Mouse (Mus musculus) right cerebral cortex, adult 2 months (tissue): ENCODE measurements around the gene Tcf7l2.

Experiments used
- DNase-seq, 2 experiments: peaks; one replicate each; pipeline ENCODE4 v3.0.0; 2021 to 2022; ENCODE audit warnings: low spot score in 2 of 2

Gene Tcf7l2

DNA sequence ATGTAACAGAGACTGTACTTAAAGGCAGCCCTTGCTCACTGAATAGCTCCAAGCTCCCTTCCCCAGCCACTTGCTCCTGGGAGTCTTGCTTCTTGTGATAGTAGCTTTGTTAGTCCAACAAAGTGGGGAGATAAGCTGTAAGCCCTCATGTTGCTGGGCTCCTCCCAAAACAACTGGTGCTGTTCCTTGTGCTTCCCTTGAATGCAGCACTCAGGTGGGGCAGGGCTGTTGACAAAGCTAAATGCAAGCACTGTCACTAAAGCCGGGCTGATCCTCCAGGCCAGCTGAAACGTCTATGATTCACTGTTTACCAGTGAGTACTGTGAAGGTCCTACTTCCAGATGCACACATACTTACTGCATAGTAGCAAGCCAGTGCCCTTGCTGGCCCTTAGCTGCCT, 120.1 kb downstream of the Tcf7l2 start:
- DNase-seq: no peak

DNA sequence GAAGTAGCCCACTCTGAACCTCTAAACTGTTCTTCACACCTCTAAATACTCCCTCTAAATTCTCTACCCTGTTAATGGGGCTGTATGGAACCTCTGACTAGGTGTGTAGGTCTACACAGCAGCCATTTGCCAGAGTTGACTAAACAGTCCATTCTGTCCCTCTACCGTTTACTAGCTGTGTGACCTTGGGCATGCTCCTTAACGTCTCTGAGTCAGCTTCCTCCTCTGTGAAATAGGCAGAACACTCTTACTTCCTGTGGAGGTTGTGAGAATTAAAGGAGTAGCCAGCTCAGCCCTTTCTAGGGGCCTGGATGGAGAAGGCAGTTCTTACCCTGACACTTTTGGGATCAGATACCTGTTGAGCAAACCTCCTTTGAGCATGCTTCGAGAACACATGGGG, 120.9 kb downstream of the Tcf7l2 start:
- DNase-seq: no peak

DNA sequence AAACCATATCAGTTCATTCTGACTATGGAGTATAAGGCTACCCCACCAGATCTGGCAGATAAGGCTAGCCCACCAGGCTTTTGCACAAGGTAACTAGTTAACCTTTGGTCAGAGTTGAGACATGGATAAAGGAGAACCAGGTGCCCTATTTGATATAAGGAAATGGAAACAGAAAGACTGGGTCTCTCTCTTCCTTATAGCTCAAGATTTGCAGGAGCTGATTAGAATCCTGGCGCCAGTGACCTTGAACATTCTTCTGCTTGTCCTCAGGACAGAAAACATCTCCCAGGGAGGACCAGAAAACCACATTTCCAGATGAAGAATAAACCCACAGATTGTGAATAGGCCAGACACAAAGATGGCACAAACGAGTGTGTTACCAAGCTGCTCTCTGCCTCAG, 123.4 kb downstream of the Tcf7l2 start:
- no peak for DNase-seq

DNA sequence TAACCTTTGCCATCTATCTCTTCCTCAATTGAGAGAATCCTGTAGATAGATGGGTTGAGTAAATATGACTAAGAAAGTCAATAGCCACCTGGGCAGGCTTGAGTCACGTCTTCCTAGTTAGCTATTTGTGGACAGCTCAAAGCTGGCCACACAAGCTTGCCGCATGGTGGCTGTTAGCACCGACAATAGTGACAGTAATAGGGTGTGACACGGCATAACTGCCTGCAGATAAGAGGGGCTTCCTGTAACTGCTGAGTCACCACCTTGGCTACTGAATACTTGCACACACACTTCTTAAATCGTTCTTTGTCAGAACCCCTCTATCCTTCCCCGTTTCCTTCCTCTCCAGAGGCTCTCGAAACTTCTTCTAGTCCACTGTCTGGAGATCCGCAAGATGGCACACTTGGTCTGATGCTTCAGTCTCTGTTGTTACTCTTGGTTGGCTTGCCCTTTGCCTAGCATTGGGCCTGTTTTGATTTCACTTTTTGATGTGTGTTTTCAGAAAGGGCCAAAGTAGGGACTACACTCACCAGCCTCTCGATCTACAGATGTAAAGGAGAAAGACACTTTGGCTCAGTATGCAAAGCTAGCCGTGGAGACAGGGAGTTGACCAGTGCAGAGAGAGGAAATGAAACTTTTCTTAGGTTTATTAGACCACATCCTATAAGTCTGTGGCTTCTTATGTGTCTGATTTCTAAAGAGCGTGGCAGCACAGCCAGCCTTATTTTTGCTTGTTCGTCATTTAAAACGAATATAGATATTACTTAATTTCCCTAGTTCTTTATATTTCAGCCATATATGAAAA, 124.4 kb downstream of the Tcf7l2 start:
- DNase-seq: no peak

DNA sequence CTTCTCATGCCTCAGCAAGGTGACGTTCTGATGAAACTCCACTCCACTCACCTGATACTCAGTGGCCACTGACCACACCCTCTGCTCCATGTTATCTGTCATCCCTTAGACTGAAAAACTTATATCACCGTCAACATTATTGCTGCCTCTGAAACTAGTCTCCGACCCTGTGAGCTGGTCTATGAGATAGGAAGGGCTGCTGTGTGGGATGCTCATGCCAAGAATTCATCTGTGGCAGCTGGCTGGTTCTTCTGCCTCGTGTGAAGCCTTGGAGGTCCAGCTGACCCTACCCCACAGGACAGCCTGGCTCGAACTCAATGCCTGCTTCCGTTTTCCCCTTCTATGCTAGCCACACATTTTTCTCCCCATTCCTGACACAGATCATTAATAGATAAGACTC, 125.6 kb downstream of the Tcf7l2 start:
- no peak for DNase-seq

DNA sequence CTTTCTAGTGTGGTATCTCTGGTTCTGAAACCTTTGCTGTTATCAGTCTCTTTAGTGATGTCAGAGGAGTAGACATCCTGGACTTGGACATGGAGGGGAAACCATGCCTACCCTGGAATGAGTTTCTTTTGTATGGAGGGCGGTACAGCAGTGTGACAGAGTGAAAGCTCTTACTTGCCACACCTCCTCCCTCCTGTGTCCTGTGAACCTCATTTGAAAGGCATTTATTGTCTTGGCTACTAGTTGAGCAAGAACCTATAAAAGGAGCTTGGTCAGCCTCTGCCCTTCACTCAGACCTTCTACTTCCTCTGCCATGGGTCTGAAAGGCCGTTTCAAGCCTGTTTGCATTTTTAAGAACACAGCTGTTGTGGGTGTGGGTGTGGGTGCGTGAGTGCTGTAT, 126.3 kb downstream of the Tcf7l2 start:
- DNase-seq: no peak

DNA sequence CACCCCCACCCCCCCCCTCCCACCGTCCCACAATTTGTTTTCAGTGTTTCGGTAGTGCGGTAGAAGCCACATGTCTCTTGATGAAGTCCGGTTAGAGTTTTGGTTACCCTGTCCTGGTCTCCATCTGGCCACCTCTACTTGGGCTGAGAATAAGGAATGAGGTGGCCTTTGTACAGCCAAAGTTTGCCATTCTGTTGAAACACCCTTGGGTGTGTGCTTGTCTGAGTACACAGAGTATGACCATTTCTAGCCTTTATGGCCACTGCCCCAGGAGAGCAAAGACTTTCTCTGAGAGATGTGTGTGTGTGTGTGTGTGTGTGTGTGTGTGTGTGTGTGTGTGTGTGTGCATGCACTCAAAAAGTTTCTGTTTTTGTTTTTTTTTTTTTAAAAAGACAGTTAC, 127.0 kb downstream of the Tcf7l2 start:
- DNase-seq: no peak

DNA sequence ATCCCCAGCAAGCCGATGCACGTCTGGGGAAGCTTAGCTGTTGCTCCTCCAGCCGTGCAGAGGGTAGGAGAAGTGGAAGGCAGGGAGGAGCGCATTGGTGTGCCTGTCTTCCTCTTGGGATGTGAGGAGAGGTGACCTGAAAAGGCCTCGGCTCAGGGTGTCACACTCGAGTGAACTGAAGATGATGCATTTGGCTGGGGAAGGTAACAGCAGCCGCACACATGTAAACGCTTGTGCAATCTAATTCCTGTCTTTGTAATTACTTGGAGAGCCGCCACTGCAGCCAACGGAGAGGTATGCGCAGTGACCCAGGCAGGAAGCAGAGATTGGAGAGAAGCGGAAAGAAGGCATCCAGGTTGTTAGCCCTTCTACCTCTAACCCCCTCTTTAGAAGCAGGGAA, 129.2 kb downstream of the Tcf7l2 start:
- DNase-seq: no peak

DNA sequence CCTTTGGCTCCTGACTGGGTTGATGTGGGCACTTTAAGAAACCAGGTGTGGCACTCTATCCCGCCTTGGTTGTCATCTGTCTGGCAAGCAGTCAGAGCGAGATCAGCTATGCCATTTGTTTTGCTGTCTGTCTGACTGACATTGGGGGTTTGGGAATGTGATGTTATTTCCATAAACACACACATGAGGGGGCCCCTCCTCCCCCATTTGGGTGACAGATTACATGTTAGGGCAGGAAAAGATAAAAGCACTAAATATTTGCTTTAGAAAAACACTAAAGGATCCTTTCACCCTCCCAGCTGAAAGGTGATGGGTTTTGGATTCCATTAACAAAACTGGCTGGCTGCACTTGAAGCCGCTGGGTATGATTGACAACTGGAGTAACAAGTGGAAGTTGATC, 129.9 kb downstream of the Tcf7l2 start:
- no peak for DNase-seq

DNA sequence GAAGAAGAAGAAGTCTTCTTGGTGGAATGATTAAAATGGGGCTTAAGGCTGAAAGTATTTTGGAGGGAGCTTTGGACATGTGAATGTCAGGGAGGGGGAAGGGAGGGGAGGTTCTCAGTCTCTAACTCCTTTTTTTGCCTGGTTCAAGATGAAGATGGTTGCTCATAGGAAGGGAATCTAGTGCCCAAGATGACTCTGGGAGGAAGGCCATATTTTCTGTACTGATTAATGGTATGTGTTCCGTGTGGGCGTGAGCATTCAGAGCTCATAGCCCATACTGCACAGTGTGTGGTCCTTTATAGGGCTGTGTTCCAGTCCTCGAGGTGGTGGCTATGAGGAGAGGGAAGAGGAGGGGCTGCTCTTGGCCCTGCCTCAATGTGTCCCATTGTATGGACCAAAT, 131.6 kb downstream of the Tcf7l2 start:
- no peak for DNase-seq

DNA sequence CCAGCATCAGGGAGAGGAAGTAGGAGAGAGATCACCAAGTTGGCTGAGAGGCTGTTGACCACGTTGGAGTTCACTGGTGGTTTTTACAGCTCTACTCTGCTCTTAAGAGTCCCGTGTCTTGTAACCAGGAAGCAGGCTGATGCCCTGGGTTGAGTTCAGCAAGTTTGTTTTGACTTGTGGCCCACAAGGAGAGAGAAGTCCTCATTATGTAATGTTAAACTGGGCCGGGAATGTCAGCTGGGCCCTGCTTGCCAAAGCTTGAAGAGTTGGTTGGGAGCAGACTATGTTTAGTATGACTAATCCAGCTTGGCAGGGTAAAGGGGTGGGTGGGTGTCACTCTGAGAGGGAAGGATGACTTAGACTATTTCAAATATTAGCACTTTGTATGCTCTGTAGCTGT, 134.9 kb downstream of the Tcf7l2 start:
- peak; percentile 16 to 24 for DNase-seq

DNA sequence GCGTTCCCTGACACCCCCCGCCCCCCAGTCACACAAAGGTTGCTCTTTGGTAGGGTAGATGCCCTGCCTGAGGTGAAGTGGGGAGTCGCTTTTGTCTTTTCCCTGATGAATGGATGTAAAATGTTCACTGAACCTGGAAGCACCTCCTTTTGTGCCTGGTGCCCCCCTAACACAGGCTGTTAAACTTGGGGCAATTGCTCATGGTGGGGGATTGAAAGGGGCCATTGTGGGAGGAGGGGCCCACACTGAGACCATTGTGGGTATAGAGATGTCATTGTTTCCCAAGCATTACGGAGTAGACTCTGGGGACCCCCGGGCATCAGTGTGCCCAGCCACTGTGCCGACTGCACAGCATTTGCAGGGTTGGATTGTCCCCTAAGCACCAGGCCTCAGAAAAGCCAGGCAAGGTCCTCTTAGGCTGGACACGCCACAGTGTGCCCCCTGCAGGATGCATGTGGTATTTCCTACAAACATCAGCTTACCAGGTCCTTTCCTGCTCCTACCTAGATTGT, 135.8 kb downstream of the Tcf7l2 start:
- DNase-seq: peak; percentile 44 to 48

DNA sequence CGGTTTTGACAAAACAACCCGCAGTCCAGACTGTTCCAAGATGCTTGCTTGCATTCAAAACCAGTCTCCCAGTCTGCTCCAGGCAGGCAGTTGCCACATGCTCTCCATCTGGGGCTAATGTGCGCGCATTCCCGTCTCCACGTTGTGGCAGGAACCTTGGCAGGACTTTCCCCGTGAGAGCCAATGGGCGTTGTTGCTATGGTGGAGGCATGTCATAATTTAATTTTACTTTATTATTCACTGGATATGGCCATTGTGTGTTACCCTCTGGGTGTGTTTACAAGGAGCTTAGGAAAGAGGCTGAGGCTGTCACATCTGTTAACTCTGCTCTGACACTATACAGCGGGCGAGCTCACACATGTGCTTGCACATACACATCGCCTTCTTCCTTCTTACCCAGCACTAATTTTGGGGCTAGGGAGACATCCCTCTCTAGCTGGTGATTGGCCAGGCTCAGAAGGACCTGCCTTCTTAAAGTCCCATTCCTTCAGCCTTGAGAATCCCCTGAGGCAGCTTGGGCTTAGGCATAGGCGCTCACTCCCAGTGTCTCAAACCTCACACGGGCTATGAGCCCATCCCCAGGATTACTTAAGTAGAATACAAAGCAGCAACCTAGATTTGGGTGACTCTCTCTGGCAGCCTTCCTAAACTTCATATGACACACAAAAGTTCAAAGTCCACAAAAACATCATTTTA, 139.2 kb downstream of the Tcf7l2 start:
- DNase-seq: peak; percentile 9 to 10

DNA sequence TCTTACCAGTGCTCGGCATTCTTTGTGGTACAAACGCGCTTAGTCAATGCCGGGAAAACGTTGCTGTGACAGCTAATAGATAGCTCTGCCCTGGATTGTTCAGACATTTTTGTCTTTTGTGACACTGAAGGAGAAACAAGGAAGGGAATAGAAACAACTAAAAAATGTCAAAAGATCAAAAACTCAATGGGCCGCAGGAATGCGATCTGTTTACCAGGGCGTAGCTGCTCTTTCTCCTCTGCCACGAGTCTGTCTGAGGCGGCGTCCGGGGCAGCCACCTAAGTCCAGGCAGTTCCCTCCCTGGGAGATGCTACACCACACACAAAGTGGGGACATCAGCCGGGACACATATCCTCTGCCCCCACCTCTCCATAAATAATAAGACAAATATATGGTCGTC, 144.9 kb downstream of the Tcf7l2 start:
- no peak for DNase-seq

DNA sequence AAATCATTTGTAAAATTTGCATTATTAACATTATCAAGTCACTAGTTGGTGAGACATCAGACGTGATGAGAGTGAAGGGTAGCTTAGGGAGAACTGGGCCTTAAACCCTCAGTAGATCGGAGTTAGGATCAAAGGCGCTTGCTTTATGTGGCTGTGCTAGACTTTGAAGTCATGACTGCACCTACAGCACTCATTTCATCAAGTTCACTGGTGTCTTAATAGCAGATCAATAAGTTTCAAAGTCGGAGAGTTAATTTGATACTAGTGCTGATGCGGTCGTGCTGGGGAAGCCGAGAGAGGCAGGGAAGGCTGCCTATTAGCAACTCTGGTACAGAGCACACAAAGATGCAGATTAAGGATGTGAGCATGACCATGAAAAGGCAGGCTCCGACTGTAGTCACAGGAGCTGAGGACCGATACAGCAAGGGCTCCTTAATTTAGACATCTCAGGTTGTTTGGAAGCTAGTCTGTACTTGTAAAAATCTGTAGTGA, 150.1 kb downstream of the Tcf7l2 start:
- no peak for DNase-seq

DNA sequence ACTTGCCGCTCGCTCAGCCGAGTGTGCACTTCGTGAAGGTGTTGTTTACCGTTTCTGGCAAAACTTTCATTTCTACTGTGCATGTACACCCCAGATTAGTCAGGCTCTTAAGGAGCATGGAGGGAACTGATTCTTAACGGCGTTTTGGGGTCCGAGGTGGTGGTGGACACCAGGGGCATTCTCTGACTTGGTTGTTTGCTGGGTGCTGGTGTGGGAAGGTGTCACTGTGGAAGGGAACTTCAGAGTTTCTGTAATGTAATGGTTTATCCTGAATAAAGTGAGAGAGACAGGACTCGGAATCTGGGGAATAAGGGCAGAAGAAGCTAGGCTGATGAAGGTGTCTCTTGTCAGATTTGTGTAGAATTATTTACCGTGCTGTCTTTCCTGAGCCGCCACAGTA, 151.9 kb downstream of the Tcf7l2 start:
- no peak for DNase-seq

DNA sequence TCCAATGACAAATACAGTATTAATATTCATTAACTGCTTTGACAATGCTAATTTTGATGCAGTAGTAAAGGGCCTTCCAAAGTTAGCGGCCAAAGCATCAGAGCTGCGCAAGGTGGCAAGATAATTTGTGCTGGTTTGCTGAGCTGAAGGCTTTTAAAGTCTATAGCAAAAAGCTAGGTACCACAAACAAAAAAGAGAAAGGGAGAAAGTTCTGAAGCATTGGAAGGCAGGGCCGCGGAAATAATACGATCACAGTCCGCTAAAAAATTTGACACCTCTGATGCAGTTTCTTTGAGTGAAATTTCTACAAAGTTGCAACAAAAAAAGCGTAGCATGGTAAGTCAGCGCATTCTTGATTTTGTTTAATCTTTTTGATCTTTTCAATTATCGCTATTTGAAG, 152.8 kb downstream of the Tcf7l2 start:
- no peak for DNase-seq

DNA sequence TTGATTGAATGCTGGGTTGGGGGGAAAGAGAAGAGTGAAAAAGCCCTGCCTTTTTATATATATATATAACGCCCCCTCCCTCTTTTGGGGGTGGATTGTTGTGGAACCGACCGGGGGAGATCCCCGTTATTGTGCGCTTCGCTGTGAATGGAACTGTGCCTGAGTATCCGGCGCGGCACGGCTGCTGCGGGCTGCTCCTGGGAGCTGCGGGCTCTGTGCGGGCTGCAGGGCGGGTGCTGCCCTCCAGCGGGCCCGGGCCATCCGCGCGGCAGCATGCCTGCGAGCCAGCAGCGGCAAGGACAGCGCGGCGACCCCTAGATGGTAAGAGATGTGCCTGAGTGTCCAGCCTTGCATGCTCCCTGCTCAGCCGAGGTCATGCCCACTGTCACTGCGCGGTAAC, 153.7 kb downstream of the Tcf7l2 start:
- no peak for DNase-seq

DNA sequence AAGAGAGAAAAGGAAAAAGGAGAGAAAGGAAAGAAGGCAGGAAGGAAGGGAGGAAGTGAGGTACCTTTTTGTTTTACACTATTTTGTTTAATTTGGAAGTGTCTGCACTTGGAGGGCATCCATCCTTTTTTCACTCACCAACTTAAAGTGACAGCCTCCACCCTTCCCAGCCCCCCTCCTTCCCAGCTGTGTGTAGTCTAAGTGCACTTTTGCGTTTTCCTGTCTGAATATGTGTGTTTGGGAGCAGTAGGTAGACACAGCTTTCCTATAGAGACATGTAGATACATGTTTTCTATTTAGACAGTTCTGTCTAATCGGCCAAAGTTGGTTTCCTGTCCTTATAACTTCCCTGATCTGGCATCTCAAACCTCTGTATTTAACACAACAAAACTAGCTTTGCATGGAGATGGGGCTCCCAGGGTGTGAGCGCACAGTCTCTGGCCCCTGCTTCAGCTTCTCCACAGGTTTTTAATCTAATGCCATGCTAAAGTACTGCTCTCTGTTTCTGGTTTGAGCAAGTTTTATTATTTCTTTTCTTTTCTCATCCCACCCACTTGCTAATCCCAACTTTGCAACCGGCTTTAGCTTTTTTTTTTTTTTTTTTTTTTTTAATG, 154.3 kb downstream of the Tcf7l2 start:
- DNase-seq: no peak

DNA sequence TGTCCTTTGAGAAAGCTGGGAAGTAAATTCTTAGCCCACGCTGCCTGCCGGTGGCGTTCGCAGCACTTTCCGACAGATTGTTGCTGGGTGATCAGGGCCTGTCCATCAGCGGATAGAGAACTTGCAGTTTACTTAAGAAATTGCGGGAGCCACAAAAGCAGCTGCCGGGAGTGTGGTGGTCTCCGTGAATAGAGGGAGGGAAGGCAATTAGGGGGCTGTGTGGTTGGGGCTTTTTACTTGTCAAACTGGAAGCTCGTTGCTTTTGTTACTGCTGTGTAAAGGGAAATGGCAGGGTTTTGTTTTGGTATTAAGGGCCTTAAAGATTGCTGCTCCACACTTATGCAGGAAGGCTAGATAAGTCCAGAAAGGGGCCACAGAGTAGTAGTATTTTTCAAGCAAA, 155.0 kb downstream of the Tcf7l2 start:
- DNase-seq: no peak

DNA sequence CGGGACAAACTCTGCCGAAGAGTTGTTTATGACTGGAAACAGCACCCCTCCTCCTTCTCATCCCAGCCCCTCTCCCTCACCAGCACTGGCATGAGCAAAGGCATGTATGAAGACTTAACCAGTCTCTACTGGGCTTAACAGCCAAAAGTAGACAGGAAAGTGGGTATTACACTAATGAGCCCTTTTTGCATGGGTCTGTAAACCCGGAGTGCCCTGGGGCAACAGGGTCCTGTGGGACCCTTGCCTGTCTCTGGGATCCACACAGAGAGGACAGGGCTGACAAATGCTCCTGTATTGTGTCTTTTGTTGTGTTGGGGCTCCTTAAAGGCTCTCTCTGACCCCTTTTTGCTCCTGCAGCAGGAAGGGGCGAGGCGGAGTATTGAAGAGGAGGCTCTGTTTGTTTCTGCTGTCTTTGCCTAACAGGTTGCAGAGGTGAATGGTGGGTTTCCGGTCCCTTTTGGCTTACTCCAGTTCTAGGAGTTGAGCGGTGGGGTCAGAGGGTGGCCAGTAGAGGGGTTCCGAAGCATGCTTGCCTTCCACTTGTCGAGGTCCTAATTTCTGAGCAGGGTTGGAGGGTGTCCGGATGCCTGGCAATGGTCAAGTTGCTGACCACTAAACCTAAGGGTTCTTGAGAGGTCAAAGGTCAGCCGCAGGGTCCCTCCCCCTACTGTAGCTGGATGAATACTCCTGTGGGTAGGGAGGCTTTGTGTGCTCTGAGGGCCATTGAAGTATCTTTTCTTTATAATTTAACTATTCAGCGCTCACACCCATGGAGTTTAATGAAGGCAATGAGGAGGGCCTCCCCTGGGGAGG, 161.2 kb downstream of the Tcf7l2 start:
- DNase-seq: no peak

DNA sequence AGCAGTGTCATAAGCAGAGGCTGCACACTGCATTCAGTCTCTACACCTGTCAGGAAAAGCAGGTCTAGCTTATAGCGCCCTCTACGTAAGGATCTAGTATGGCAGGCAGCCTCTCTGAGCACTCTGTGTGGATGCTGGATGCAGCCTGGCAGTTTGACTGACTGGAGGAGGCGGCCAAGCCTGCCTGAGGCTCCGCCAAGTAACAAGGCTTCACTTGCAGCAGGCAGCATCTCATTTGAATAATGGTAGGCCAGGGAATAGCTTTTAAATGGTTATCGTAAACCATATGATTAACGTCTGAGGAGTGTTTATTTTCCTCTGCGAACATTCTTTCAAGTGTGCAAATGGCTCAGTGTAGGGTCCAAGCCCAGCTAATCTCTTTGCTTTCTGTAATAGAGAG, 167.4 kb downstream of the Tcf7l2 start:
- no peak for DNase-seq
